Mouse (Mus musculus): ENCODE measurements around the gene Tnks2.

GRCm38 (mm10) chr19:36940064-36940463, 106.0 kb downstream of the Tnks2 start:
- no peak for TF ChIP-seq CTCF (IDR thresholded peaks at IDR 0.05; ENCODE audit: insufficient read depth, low read depth, low read length)
- no peak for TF ChIP-seq POLR2A (IDR thresholded peaks at IDR 0.05; ENCODE audit: insufficient read depth, low read depth, low read length)
